Mouse (Mus musculus): ENCODE data around the gene Inafm2. TPM values are rescaled to one million over a fixed set of nuclear protein-coding genes. Genes with fewer than 3 reads are reported as not detected.

Gene Inafm2
- polyA plus RNA-seq, 1 experiment from 2014 or later = 18.9 TPM

- H3K36me3 ChIP-seq = no peaks in the 10 kb centered on the region
- H3K9ac ChIP-seq = no peak overlapping the region
- H3K9me3 ChIP-seq = no peaks in the 10 kb centered on the region
- no peak overlapping the region for H3K27ac ChIP-seq (replicated peaks)
- no peak overlapping the region for H3K4me2 ChIP-seq
- no peak for ATAC-seq (ENCODE audit: low FRiP score, low read depth)
- no peak overlapping the region for H3K4me3 ChIP-seq
- 10% methylated on average over 6 of the region's 6 CpGs for WGBS
- H3K27me3 ChIP-seq = peaks cover 93% of the 10 kb centered on the region
- H3K4me1 ChIP-seq (replicated peaks) = peaks cover 36% of the 10 kb centered on the region
These were observed 39.1 kb upstream of the Inafm2 start for GRCm38 (mm10) chr2:118706436-118706835.

- Histone ChIP-seq H3K36me3 (no peaks in the 10 kb centered on the region), H3K9me3 (no peaks in the 10 kb centered on the region), H3K9ac (no peak overlapping the region), H3K4me2 (no peak overlapping the region), H3K4me1 (replicated peaks) (peaks cover 26% of the 10 kb centered on the region), H3K27ac (replicated peaks) (no peak overlapping the region), H3K4me3 (no peak overlapping the region), H3K27me3 (peaks cover 89% of the 10 kb centered on the region)
- WGBS = 86% methylated on average over 4 of the region's 4 CpGs
- ATAC-seq (ENCODE audit: low FRiP score, low read depth) = no peak
These were observed 37.1 kb upstream of the Inafm2 start for GRCm38 (mm10) chr2:118708472-118708871.

- no peaks in the 10 kb centered on the region for H3K9me3 ChIP-seq
- no peak overlapping the region for H3K4me2 ChIP-seq
- peaks cover 21% of the 10 kb centered on the region for H3K4me1 ChIP-seq (replicated peaks)
- H3K36me3 ChIP-seq = no peaks in the 10 kb centered on the region
- no peak overlapping the region for H3K9ac ChIP-seq
- ATAC-seq (ENCODE audit: low FRiP score, low read depth) = no peak
- no peak overlapping the region for H3K4me3 ChIP-seq
- no peak overlapping the region for H3K27ac ChIP-seq (replicated peaks)
- peaks cover 76% of the 10 kb centered on the region for H3K27me3 ChIP-seq
- 47% methylated on average over 4 of the region's 4 CpGs for WGBS
These were observed 35.8 kb upstream of the Inafm2 start for GRCm38 (mm10) chr2:118709655-118710221.

GRCm38 (mm10) chr2:118711038-118711494 is 34.5 kb upstream of the Inafm2 start:
- H3K9ac ChIP-seq = peak overlapping the region; percentile 58
- H3K4me2 ChIP-seq = peak overlapping the region; percentile 85
- WGBS = under 1% methylated on average over 36 of the region's 36 CpGs
- peak overlapping the region; percentile 47 for H3K4me3 ChIP-seq
- peaks cover 63% of the 10 kb centered on the region for H3K27me3 ChIP-seq
- no peaks in the 10 kb centered on the region for H3K36me3 ChIP-seq
- H3K27ac ChIP-seq (replicated peaks) = no peak overlapping the region
- H3K4me1 ChIP-seq (replicated peaks) = peaks cover 25% of the 10 kb centered on the region
- no peaks in the 10 kb centered on the region for H3K9me3 ChIP-seq
- ATAC-seq (ENCODE audit: low FRiP score, low read depth) = peak; percentile 78

- 90% methylated on average over 6 of the region's 6 CpGs for WGBS
- Histone ChIP-seq H3K36me3 (no peaks in the 10 kb centered on the region), H3K4me2 (no peak overlapping the region), H3K4me3 (no peak overlapping the region), H3K4me1 (replicated peaks) (peaks cover 25% of the 10 kb centered on the region), H3K9me3 (no peaks in the 10 kb centered on the region), H3K27ac (replicated peaks) (no peak overlapping the region), H3K27me3 (peaks cover 38% of the 10 kb centered on the region), H3K9ac (no peak overlapping the region)
- ATAC-seq (ENCODE audit: low FRiP score, low read depth) = no peak
These were observed 31.9 kb upstream of the Inafm2 start for GRCm38 (mm10) chr2:118713631-118714030.

- Histone ChIP-seq H3K4me3 (no peak overlapping the region), H3K4me2 (no peak overlapping the region), H3K9ac (no peak overlapping the region), H3K36me3 (no peaks in the 10 kb centered on the region), H3K9me3 (no peaks in the 10 kb centered on the region), H3K4me1 (replicated peaks) (peaks cover 25% of the 10 kb centered on the region), H3K27me3 (peaks cover 32% of the 10 kb centered on the region), H3K27ac (replicated peaks) (0 out of 2 replicates have a peak overlapping the region, but pooled peaks have one; percentile 26)
- WGBS = 19% methylated on average over 4 of the region's 4 CpGs
- ATAC-seq (ENCODE audit: low FRiP score, low read depth) = peak; percentile 35; the same call in 1 of the 2 replicates
These were observed 31.3 kb upstream of the Inafm2 start for GRCm38 (mm10) chr2:118714230-118714629.

- Histone ChIP-seq H3K27me3 (peaks cover 14% of the 10 kb centered on the region), H3K4me2 (no peak overlapping the region), H3K9ac (no peak overlapping the region), H3K9me3 (no peaks in the 10 kb centered on the region), H3K4me3 (no peak overlapping the region), H3K36me3 (no peaks in the 10 kb centered on the region), H3K27ac (replicated peaks) (no peak overlapping the region), H3K4me1 (replicated peaks) (peaks cover 13% of the 10 kb centered on the region)
- 95% methylated on average over 5 of the region's 5 CpGs for WGBS
- ATAC-seq (ENCODE audit: low FRiP score, low read depth) = no peak
These were observed 28.9 kb upstream of the Inafm2 start for GRCm38 (mm10) chr2:118716677-118717076.

GRCm38 (mm10) chr2:118723693-118724486 is 21.7 kb upstream of the Inafm2 start:
- ATAC-seq (ENCODE audit: low FRiP score, low read depth) = no peak
- no peak overlapping the region for H3K27ac ChIP-seq (replicated peaks)
- H3K4me2 ChIP-seq = no peak overlapping the region
- H3K9me3 ChIP-seq = no peaks in the 10 kb centered on the region
- H3K27me3 ChIP-seq = 0 out of 2 replicates have a peak, but pooled peaks cover 6% of the 10 kb centered on the region
- no peaks in the 10 kb centered on the region for H3K36me3 ChIP-seq
- no peak overlapping the region for H3K4me3 ChIP-seq
- no peaks in the 10 kb centered on the region; the same call in 1 of the 2 replicates for H3K4me1 ChIP-seq (replicated peaks)
- H3K9ac ChIP-seq = no peak overlapping the region
- 84% methylated on average over 15 of the region's 15 CpGs for WGBS

- 91% methylated on average over 4 of the region's 4 CpGs for WGBS
These were observed 20.0 kb upstream of the Inafm2 start for GRCm38 (mm10) chr2:118725511-118725910.

GRCm38 (mm10) chr2:118726873-118727272 is 18.7 kb upstream of the Inafm2 start:
- Histone ChIP-seq H3K4me2 (no peak overlapping the region), H3K4me3 (no peak overlapping the region), H3K9ac (no peak overlapping the region), H3K27ac (replicated peaks) (no peak overlapping the region), H3K36me3 (no peaks in the 10 kb centered on the region), H3K4me1 (replicated peaks) (no peaks in the 10 kb centered on the region; the same call in 1 of the 2 replicates), H3K9me3 (no peaks in the 10 kb centered on the region), H3K27me3 (0 out of 2 replicates have a peak, but pooled peaks cover 10% of the 10 kb centered on the region)
- ATAC-seq (ENCODE audit: low FRiP score, low read depth) = no peak
- 91% methylated on average over 2 of the region's 2 CpGs for WGBS

More at GRCm38 (mm10) chr2:118725511-118725910, 20.0 kb upstream of the Inafm2 start:
- H3K27me3 ChIP-seq = 0 out of 2 replicates have a peak, but pooled peaks cover 6% of the 10 kb centered on the region
- no peaks in the 10 kb centered on the region for H3K36me3 ChIP-seq
- no peak overlapping the region for H3K4me2 ChIP-seq
- H3K4me3 ChIP-seq = no peak overlapping the region
- H3K27ac ChIP-seq (replicated peaks) = no peak overlapping the region
- no peaks in the 10 kb centered on the region; the same call in 1 of the 2 replicates for H3K4me1 ChIP-seq (replicated peaks)
- ATAC-seq (ENCODE audit: low FRiP score, low read depth) = no peak
- no peaks in the 10 kb centered on the region for H3K9me3 ChIP-seq
- no peak overlapping the region for H3K9ac ChIP-seq

- H3K4me3 ChIP-seq = no peak overlapping the region
- no peak overlapping the region for H3K27ac ChIP-seq (replicated peaks)
- 36% methylated on average over 9 of the region's 9 CpGs for WGBS
- 0 out of 2 replicates have a peak, but pooled peaks cover 10% of the 10 kb centered on the region for H3K27me3 ChIP-seq
- H3K9me3 ChIP-seq = no peaks in the 10 kb centered on the region
- H3K4me2 ChIP-seq = no peak overlapping the region
- no peaks in the 10 kb centered on the region; the same call in 1 of the 2 replicates for H3K4me1 ChIP-seq (replicated peaks)
- H3K36me3 ChIP-seq = no peaks in the 10 kb centered on the region
- no peak overlapping the region for H3K9ac ChIP-seq
- 0 out of 2 replicates have a peak, but pooled peaks have one; percentile 21 for ATAC-seq (ENCODE audit: low FRiP score, low read depth)
These were observed 17.6 kb upstream of the Inafm2 start for GRCm38 (mm10) chr2:118727911-118728310.

GRCm38 (mm10) chr2:118728337-118728736 is 17.2 kb upstream of the Inafm2 start, which contains the start of gene Plcb2:
TSS of gene Plcb2 (minus strand) at chr2:118728438.
- Histone ChIP-seq H3K4me2 (no peak within 1 kb of the TSS), H3K27me3 (0 out of 2 replicates have a peak, but pooled peaks cover 10% of the 10 kb centered on the region), H3K9ac (no peak within 1 kb of the TSS), H3K27ac (replicated peaks) (no peak within 1 kb of the TSS), H3K36me3 (no peaks in the 10 kb centered on the region), H3K4me3 (no peak within 1 kb of the TSS), H3K9me3 (no peaks in the 10 kb centered on the region), H3K4me1 (replicated peaks) (no peaks in the 10 kb centered on the region; the same call in 1 of the 2 replicates)
- 0 out of 2 replicates have a peak, but pooled peaks have one; percentile 14 for ATAC-seq (ENCODE audit: low FRiP score, low read depth)
- WGBS = 22% methylated on average over 7 of the region's 7 CpGs
